In genomic region chr11:101562391-101562790, GRCm38 (mm10) we compare ENCODE assay signal across 10 mouse cellular contexts. TPM values are rescaled to one million over a fixed set of nuclear protein-coding genes. Genes with fewer than 3 reads are reported as not detected.
A peak's percentile ranks its signal among the peaks of the same experiment; 100 is the strongest.
DNase-seq lines count a peak whose midpoint lies in the region; ATAC-seq and TF ChIP-seq lines count a peak whose summit lies in the region.
"Had no signal": no experiment of that assay in that cellular context is flagged by ENCODE, and none has a peak within 500 bp of the region (broad histone marks: within the 10 kb centered on the region; RNA-seq: fewer than 3 reads in every experiment).

No protein-coding gene starts in this region.

- H3K4me1 ChIP-seq in kidney, embryonic 14.5 days (ENCODE audit: control insufficient read depth, insufficient read depth, low read length), result no peaks in the 10 kb centered on the region
- H3K4me1 ChIP-seq in E14TG2a.4 (replicated peaks; ENCODE audit: low read depth, low read length), result peaks cover 24% of the 10 kb centered on the region
- no peaks in the 10 kb centered on the region for H3K4me1 ChIP-seq in bone marrow, adult 2 months (ENCODE audit: control insufficient read depth, insufficient read depth, low read length)
- H3K4me1 ChIP-seq: neural tube, embryonic 13.5 days had no signal

- no peak overlapping the region for H3K4me2 ChIP-seq in kidney, embryonic 14.5 days (replicated peaks; ENCODE audit: low read depth, low read length)
- H3K4me2 ChIP-seq: neural tube, embryonic 13.5 days had no signal

- H3K27me3 ChIP-seq in kidney, embryonic 14.5 days (ENCODE audit: control insufficient read depth, insufficient read depth, low read length), result no peaks in the 10 kb centered on the region
- H3K27me3 ChIP-seq in E14TG2a.4 (ENCODE audit: insufficient read depth, low read length), result no peaks in the 10 kb centered on the region
- H3K27me3 ChIP-seq: neural tube, embryonic 13.5 days had no signal

- no peak overlapping the region for H3K27ac ChIP-seq in kidney, embryonic 14.5 days (ENCODE audit: low read depth, low read length)
- no peak overlapping the region for H3K27ac ChIP-seq in bone marrow, adult 2 months (ENCODE audit: control insufficient read depth, insufficient read depth, low read depth, low read length, poor library complexity)
- H3K27ac ChIP-seq in gastrocnemius, adult 2 months, result peak overlapping the region; percentile 67
- H3K27ac ChIP-seq: neural tube, embryonic 13.5 days had no signal

- no peaks in the 10 kb centered on the region for H3K9me3 ChIP-seq in kidney, embryonic 14.5 days (ENCODE audit: control insufficient read depth, low read length)
- no peaks in the 10 kb centered on the region for H3K9me3 ChIP-seq in E14TG2a.4 (ENCODE audit: low read length)
- H3K9me3 ChIP-seq: neural tube, embryonic 13.5 days had no signal

- intact Hi-C loops in gastrocnemius, adult 2 months (cut with DNase I), result no loop called here
- intact Hi-C loops in left cerebral cortex, postnatal 4 days (cut with DNase I), result no loop called here

- 47% methylated on average over 5 of the region's 5 CpGs for WGBS in kidney, embryonic 14.5 days
- WGBS in bone marrow, adult 2 months, result 9% methylated on average over 5 of the region's 5 CpGs

- peak; percentile 34 for DNase-seq in kidney, adult 11 months
- peak; percentile 33 for DNase-seq in gastrocnemius, adult 2 months
- DNase-seq in left cerebral cortex, postnatal 4 days, result peak; percentile 63
- DNase-seq in retina, embryonic 14.5 days (ENCODE audit: low spot score), result peak; percentile 80
- no peak for DNase-seq in ovary, postnatal 10 days (ENCODE audit: low spot score)

- no peak overlapping the region for H3K9ac ChIP-seq in kidney, embryonic 14.5 days (ENCODE audit: low read depth, low read length)
- H3K9ac ChIP-seq: neural tube, embryonic 13.5 days had no signal

- TF ChIP-seq CTCF in E14TG2a.4 (conservative IDR thresholded peaks at IDR 0.05; ENCODE audit: low read length), result peak; percentile 75
- peak; percentile 71 for TF ChIP-seq CTCF in bone marrow, adult 2 months (IDR thresholded peaks at IDR 0.05; ENCODE audit: control insufficient read depth, insufficient read depth, low read length)
- TF ChIP-seq CTCF in gastrocnemius, adult 2 months (IDR thresholded peaks at IDR 0.05), result peak; percentile 88

- no peak for TF ChIP-seq POLR2A in bone marrow, adult 2 months (IDR thresholded peaks at IDR 0.05; ENCODE audit: borderline replicate concordance, control insufficient read depth, low read depth, low read length)

- ATAC-seq in kidney, embryonic 14.5 days (ENCODE audit: low FRiP score, low TSS enrichment), result no peak

- H3K36me3 ChIP-seq in kidney, embryonic 14.5 days (ENCODE audit: control insufficient read depth, insufficient read depth, low read length), result peaks cover 70% of the 10 kb centered on the region
- H3K36me3 ChIP-seq in E14TG2a.4 (ENCODE audit: insufficient read depth, low read length), result peaks cover 94% of the 10 kb centered on the region

- no peak overlapping the region for H3K4me3 ChIP-seq in kidney, embryonic 14.5 days (ENCODE audit: low read length)
- H3K4me3 ChIP-seq in E14TG2a.4 (replicated peaks; ENCODE audit: low read length), result no peak overlapping the region
- no peak overlapping the region for H3K4me3 ChIP-seq in bone marrow, adult 2 months (replicated peaks; ENCODE audit: control insufficient read depth, low read depth, low read length)
- H3K4me3 ChIP-seq in gastrocnemius, adult 2 months, result no peak overlapping the region
- H3K4me3 ChIP-seq: neural tube, embryonic 13.5 days had no signal

RNA-seq across cellular contexts. Expression of gene Nbr1, which starts 10.4 kb away (rescaled TPM):
- 30.8 and 63.9 TPM in 2 replicates for polyA plus RNA-seq in kidney, embryonic 14.5 days (2014; fragmentation: Nextera tagmentation; extraction: Ambion mirVana)
- polyA plus RNA-seq in bone marrow, adult 2 months (2011; ENCODE audit: insufficient read depth, insufficient read length, low replicate concordance, missing spikeins), result 59.3 and 81.1 TPM in 2 replicates
- 10 to 100 TPM; 65.3 to 65.6 TPM for total RNA-seq in gastrocnemius, adult 2 months (2021)
- 100 to 1,000 TPM; 109 to 157 TPM for total RNA-seq in left cerebral cortex, postnatal 4 days (2021)

RNA-seq across cellular contexts. Expression of gene Brca1, which starts 10.6 kb away (rescaled TPM):
- polyA plus RNA-seq in kidney, embryonic 14.5 days (2014; fragmentation: Nextera tagmentation; extraction: Ambion mirVana), result 8.7 and 22.0 TPM in 2 replicates
- 10.2 and 16.7 TPM in 2 replicates for polyA plus RNA-seq in bone marrow, adult 2 months (2011; ENCODE audit: insufficient read depth, insufficient read length, low replicate concordance, missing spikeins)
- total RNA-seq in gastrocnemius, adult 2 months (2021), result under 1 TPM; 0.03 to 0.31 TPM
- 1 to 10 TPM; 2.8 to 3.3 TPM for total RNA-seq in left cerebral cortex, postnatal 4 days (2021)

RNA-seq across cellular contexts. Expression of gene Tmem106a, which starts 19.7 kb away (rescaled TPM):
- polyA plus RNA-seq in kidney, embryonic 14.5 days (2014; fragmentation: Nextera tagmentation; extraction: Ambion mirVana), result 3.8 and 4.8 TPM in 2 replicates
- polyA plus RNA-seq in bone marrow, adult 2 months (2011; ENCODE audit: insufficient read depth, insufficient read length, low replicate concordance, missing spikeins), result 6.7 and 14.1 TPM in 2 replicates
- total RNA-seq in gastrocnemius, adult 2 months (2021), result 1 to 10 TPM; 1.0 to 2.6 TPM
- total RNA-seq in left cerebral cortex, postnatal 4 days (2021), result 1 to 10 TPM; 1.5 to 3.5 TPM

RNA-seq across cellular contexts. Expression of gene Gm11634, which starts 36.7 kb away (rescaled TPM):
- polyA plus RNA-seq in kidney, embryonic 14.5 days (2014; fragmentation: Nextera tagmentation; extraction: Ambion mirVana), result not detected in 2 replicates
- 3.5 TPM in 1 of 2 replicates, not detected in the other for polyA plus RNA-seq in bone marrow, adult 2 months (2011; ENCODE audit: insufficient read depth, insufficient read length, low replicate concordance, missing spikeins)
- total RNA-seq in gastrocnemius, adult 2 months (2021), result not detected
- not detected for total RNA-seq in left cerebral cortex, postnatal 4 days (2021)
- total RNA-seq: gastrocnemius, postnatal 36 days had no signal
- polyA plus RNA-seq: neural tube, embryonic 13.5 days had no signal
